Mouse (Mus musculus) CH12.LX (cell line): ENCODE data around the gene Ppil6.

Experiments used
- CHD2 ChIP-seq: IDR thresholded peaks from 2 replicates; pipeline ENCODE4 v1.6.1; 2011; ENCODE audit warnings: low read length, improper control_type of control experiment
- CTCF ChIP-seq, 2 experiments: IDR thresholded peaks in 1 of 2; conservative IDR thresholded peaks in 1 of 2; 2 replicates each; pipeline ENCODE4 v1.5.1; 2011 to 2012; ENCODE audit warnings: low read depth in 2 of 2, low read length in 2 of 2, improper control_type of control experiment in 1 of 2, inconsistent platforms in 1 of 2, mild to moderate bottlenecking in 1 of 2, moderate library complexity in 1 of 2
- E2F4 ChIP-seq: IDR thresholded peaks from 2 replicates; pipeline ENCODE4 v1.6.1; 2011; ENCODE audit warnings: low read depth, low read length, improper control_type of control experiment; ENCODE audit not compliant: insufficient replicate concordance
- MAZ ChIP-seq: IDR thresholded peaks from 2 replicates; pipeline ENCODE4 v1.6.1; 2012; ENCODE audit warnings: low read depth, mild to moderate bottlenecking, inconsistent platforms, low read length, improper control_type of control experiment, moderate library complexity
- MXI1 ChIP-seq: IDR thresholded peaks from 2 replicates; pipeline ENCODE4 v1.6.1; 2011; ENCODE audit warnings: mild to moderate bottlenecking, low read depth, low read length, improper control_type of control experiment
- NELFE ChIP-seq: IDR thresholded peaks from 2 replicates; pipeline ENCODE4 v1.6.1; 2011; ENCODE audit warnings: low read depth, low read length, improper control_type of control experiment
- POLR2A ChIP-seq: IDR thresholded peaks from 2 replicates; pipeline ENCODE4 v1.6.1; 2011; ENCODE audit warnings: low read depth, mild to moderate bottlenecking, improper control_type of control experiment, low read length
- POLR2AphosphoS2 ChIP-seq: IDR thresholded peaks from 2 replicates; pipeline ENCODE4 v1.6.1; 2011; ENCODE audit warnings: low read depth, low read length, improper control_type of control experiment
- USF2 ChIP-seq: conservative IDR thresholded peaks from 2 replicates; pipeline ENCODE4 v1.6.1; 2011; ENCODE audit warnings: low read depth, low read length, improper control_type of control experiment
- ZC3H11A ChIP-seq: IDR thresholded peaks from 2 replicates; pipeline ENCODE4 v1.6.1; 2012; ENCODE audit warnings: low read depth, mild to moderate bottlenecking, inconsistent platforms, low read length, improper control_type of control experiment

- TF ChIP-seq ZC3H11A = no peak
- no peak for TF ChIP-seq CTCF (conservative IDR thresholded peaks at IDR 0.05 in 1 of 2, IDR thresholded peaks at IDR 0.05 in 1 of 2; ENCODE audit: low read depth in 2 of 2, low read length in 2 of 2)
- no peak for TF ChIP-seq POLR2A
- TF ChIP-seq MXI1 = no peak
- TF ChIP-seq POLR2AphosphoS2 = no peak
- TF ChIP-seq USF2 = no peak
- no peak for TF ChIP-seq MAZ
- no peak for TF ChIP-seq CHD2
- no peak for TF ChIP-seq NELFE
- TF ChIP-seq E2F4 = no peak
These were observed 39.7 kb downstream of the Ppil6 start for GRCm38 (mm10) chr10:41529972-41530371.
